Mouse (Mus musculus) heart, postnatal 36 days (tissue): ENCODE results near the gene Thrsp. TPM values are rescaled to one million over a fixed set of nuclear protein-coding genes. Genes with fewer than 3 reads are reported as not detected.

Experiments
- DNase-seq, 2 experiments: peaks; one replicate each; pipeline ENCODE4 v3.0.0; 2021 to 2022
- intact Hi-C: fragments of 180-260 bp; cut with DNase I; formaldehyde crosslinking; loops from one replicate; pipeline ENCODE4 v1.15.1; 2025
- total RNA-seq, 2 experiments: library from RNA; stranded (reverse); gene quantifications; 2 replicates each; pipeline ENCODE4 v1.2.3; 2021

Gene Thrsp
- total RNA-seq, 2 experiments from 2014 or later = 43.7 to 50.9 TPM

- intact Hi-C loops = no loop called here
- DNase-seq = no peak
These were observed 33.9 kb downstream of the Thrsp start for GRCm38 (mm10) chr7:97383496-97384132.

GRCm38 (mm10) chr7:97382661-97383060 lies 34.9 kb downstream of the Thrsp start:
- intact Hi-C loops = no loop called here
- no peak for DNase-seq

GRCm38 (mm10) chr7:97380500-97381123 lies 36.9 kb downstream of the Thrsp start:
- DNase-seq = no peak
- intact Hi-C loops = no loop called here

- intact Hi-C loops = no loop called here
- DNase-seq = no peak
These were observed 38.2 kb downstream of the Thrsp start for GRCm38 (mm10) chr7:97379304-97379703.

GRCm38 (mm10) chr7:97375906-97376305 lies 41.6 kb downstream of the Thrsp start:
- no peak for DNase-seq
- intact Hi-C loops = no loop called here

- intact Hi-C loops = no loop called here
- no peak for DNase-seq
These were observed 42.4 kb downstream of the Thrsp start for GRCm38 (mm10) chr7:97375101-97375500.

GRCm38 (mm10) chr7:97365887-97366286 lies 51.6 kb downstream of the Thrsp start:
- DNase-seq = no peak
- intact Hi-C loops = no loop called here

Other genes starting within 250 kb of the Thrsp start
- 1 to 10 TPM in 1 of 2 experiments, under 1 TPM in 1; 0.64 to 1.0 TPM for gene Usp35, start 85.7 kb downstream of the Thrsp start, total RNA-seq
- gene Kctd21, start 85.4 kb downstream of the Thrsp start, total RNA-seq = 1 to 10 TPM; 2.7 to 4.7 TPM
- gene Alg8, start 46.1 kb downstream of the Thrsp start, total RNA-seq = 1 to 10 TPM; 4.2 to 4.7 TPM
- gene Ndufc2, start 17.7 kb downstream of the Thrsp start, total RNA-seq = 100 to 1,000 TPM; 475 to 537 TPM
- not detected for gene Kctd14, start 33.6 kb upstream of the Thrsp start, total RNA-seq
- gene Ints4, start 63.2 kb upstream of the Thrsp start, total RNA-seq = 10 to 100 TPM; 48.1 to 53.0 TPM
- gene Aamdc, start 161.8 kb upstream of the Thrsp start, total RNA-seq = 10 to 100 TPM; 62.7 to 64.2 TPM
- gene Rsf1, start 162.2 kb upstream of the Thrsp start, total RNA-seq = 10 to 100 TPM; 15.0 to 17.2 TPM